Mouse (Mus musculus): ENCODE data around the gene Zdhhc18. TPM values are rescaled to one million over a fixed set of nuclear protein-coding genes. Genes with fewer than 3 reads are reported as not detected.
"Not testable (repeated sequence)": the region's sequence is repeated elsewhere in the genome, so short reads cannot be mapped to it uniquely, and the experiment has no call there.

Zdhhc18 gene
- polyA plus RNA-seq, 1 experiment from 2014 or later: 5.8 TPM

- Histone ChIP-seq H3K9me3 (ENCODE audit: low read length) (no peaks in the 10 kb centered on the region), H3K4me2 (replicated peaks; ENCODE audit: low read depth, low read length) (peak overlapping the region; percentile 66), H3K27ac (ENCODE audit: low read length) (peak overlapping the region; percentile 98), H3K27me3 (replicated peaks; ENCODE audit: insufficient read depth, low read length) (no peaks in the 10 kb centered on the region), H3K36me3 (ENCODE audit: insufficient read depth, low read length) (no peaks in the 10 kb centered on the region), H3K4me3 (ENCODE audit: low read depth, low read length) (peak overlapping the region; percentile 33), H3K4me1 (ENCODE audit: insufficient read depth, low read depth, low read length) (peaks cover 10% of the 10 kb centered on the region), H3K9ac (replicated peaks; ENCODE audit: low read depth) (peak overlapping the region; percentile 58)
- ATAC-seq (peak; percentile 71), DNase-seq (ENCODE audit: low spot score) (peak; percentile 89)
- 2% methylated on average over 15 of the region's 15 CpGs for WGBS
- TF ChIP-seq CTCF (IDR thresholded peaks at IDR 0.05) (no peak), EP300 (IDR thresholded peaks at IDR 0.05) (peak; percentile 27)
Measured at GRCm38 (mm10) chr4:133659497-133660192, 9.7 kb upstream of the Zdhhc18 start.

GRCm38 (mm10) chr4:133658729-133659128, 8.8 kb upstream of the Zdhhc18 start:
- 0 out of 2 replicates have a peak overlapping the region, but pooled peaks have one; percentile 13 for H3K9ac ChIP-seq (replicated peaks; ENCODE audit: low read depth)
- peak; percentile 45 for ATAC-seq
- WGBS: 35% methylated on average over 2 of the region's 2 CpGs
- H3K27me3 ChIP-seq (replicated peaks; ENCODE audit: insufficient read depth, low read length): no peaks in the 10 kb centered on the region
- DNase-seq (ENCODE audit: low spot score): peak; percentile 82
- H3K4me2 ChIP-seq (replicated peaks; ENCODE audit: low read depth, low read length): peak overlapping the region; percentile 66
- no peak overlapping the region for H3K4me3 ChIP-seq (ENCODE audit: low read depth, low read length)
- H3K9me3 ChIP-seq (ENCODE audit: low read length): no peaks in the 10 kb centered on the region
- TF ChIP-seq EP300 (IDR thresholded peaks at IDR 0.05) (no peak), CTCF (IDR thresholded peaks at IDR 0.05) (no peak)
- H3K36me3 ChIP-seq (ENCODE audit: insufficient read depth, low read length): no peaks in the 10 kb centered on the region
- H3K4me1 ChIP-seq (ENCODE audit: insufficient read depth, low read depth, low read length): peaks cover 10% of the 10 kb centered on the region
- H3K27ac ChIP-seq (ENCODE audit: low read length): peak overlapping the region; percentile 98

GRCm38 (mm10) chr4:133657829-133658458, 8.0 kb upstream of the Zdhhc18 start:
- Histone ChIP-seq H3K9ac (replicated peaks; ENCODE audit: low read depth) (no peak overlapping the region), H3K4me2 (replicated peaks; ENCODE audit: low read depth, low read length) (no peak overlapping the region), H3K27me3 (replicated peaks; ENCODE audit: insufficient read depth, low read length) (no peaks in the 10 kb centered on the region), H3K4me3 (ENCODE audit: low read depth, low read length) (no peak overlapping the region), H3K36me3 (ENCODE audit: insufficient read depth, low read length) (no peaks in the 10 kb centered on the region), H3K9me3 (ENCODE audit: low read length) (no peaks in the 10 kb centered on the region), H3K27ac (ENCODE audit: low read length) (peak overlapping the region; percentile 66), H3K4me1 (ENCODE audit: insufficient read depth, low read depth, low read length) (peaks cover 10% of the 10 kb centered on the region)
- no peak for ATAC-seq
- DNase-seq (ENCODE audit: low spot score): no peak
- TF ChIP-seq CTCF (IDR thresholded peaks at IDR 0.05): no peak
- no peak for TF ChIP-seq EP300 (IDR thresholded peaks at IDR 0.05)
- 39% methylated on average over 5 of the region's 5 CpGs for WGBS

GRCm38 (mm10) chr4:133656997-133657396, 7.0 kb upstream of the Zdhhc18 start:
- 19% methylated on average over 4 of the region's 4 CpGs for WGBS
- DNase-seq (ENCODE audit: low spot score): peak; percentile 61
- TF ChIP-seq EP300 (IDR thresholded peaks at IDR 0.05): no peak
- TF ChIP-seq CTCF (IDR thresholded peaks at IDR 0.05): no peak
- no peak overlapping the region for H3K9ac ChIP-seq (replicated peaks; ENCODE audit: low read depth)
- no peak overlapping the region for H3K27ac ChIP-seq (ENCODE audit: low read length)
- no peaks in the 10 kb centered on the region for H3K27me3 ChIP-seq (replicated peaks; ENCODE audit: insufficient read depth, low read length)
- H3K4me2 ChIP-seq (replicated peaks; ENCODE audit: low read depth, low read length): no peak overlapping the region
- peaks cover 10% of the 10 kb centered on the region for H3K4me1 ChIP-seq (ENCODE audit: insufficient read depth, low read depth, low read length)
- H3K4me3 ChIP-seq (ENCODE audit: low read depth, low read length): no peak overlapping the region
- ATAC-seq: no peak
- H3K36me3 ChIP-seq (ENCODE audit: insufficient read depth, low read length): no peaks in the 10 kb centered on the region
- H3K9me3 ChIP-seq (ENCODE audit: low read length): no peaks in the 10 kb centered on the region

GRCm38 (mm10) chr4:133656294-133656693, 6.3 kb upstream of the Zdhhc18 start:
- Histone ChIP-seq H3K36me3 (ENCODE audit: insufficient read depth, low read length) (no peaks in the 10 kb centered on the region), H3K9ac (replicated peaks; ENCODE audit: low read depth) (no peak overlapping the region), H3K9me3 (ENCODE audit: low read length) (no peaks in the 10 kb centered on the region), H3K4me3 (ENCODE audit: low read depth, low read length) (no peak overlapping the region), H3K27me3 (replicated peaks; ENCODE audit: insufficient read depth, low read length) (no peaks in the 10 kb centered on the region), H3K4me1 (ENCODE audit: insufficient read depth, low read depth, low read length) (peaks cover 9% of the 10 kb centered on the region), H3K27ac (ENCODE audit: low read length) (no peak overlapping the region), H3K4me2 (replicated peaks; ENCODE audit: low read depth, low read length) (no peak overlapping the region)
- WGBS: 47% methylated on average over 4 of the region's 4 CpGs
- ATAC-seq: no peak
- no peak for DNase-seq (ENCODE audit: low spot score)
- TF ChIP-seq EP300 (IDR thresholded peaks at IDR 0.05) (no peak), CTCF (IDR thresholded peaks at IDR 0.05) (no peak)

- not testable (repeated sequence) for H3K9me3 ChIP-seq (ENCODE audit: low read length); H3K4me3 ChIP-seq (ENCODE audit: low read depth, low read length); H3K36me3 ChIP-seq (ENCODE audit: insufficient read depth, low read length); H3K4me2 ChIP-seq (replicated peaks; ENCODE audit: low read depth, low read length); H3K4me1 ChIP-seq (ENCODE audit: insufficient read depth, low read depth, low read length); DNase-seq (ENCODE audit: low spot score); H3K9ac ChIP-seq (replicated peaks; ENCODE audit: low read depth); H3K27ac ChIP-seq (ENCODE audit: low read length); H3K27me3 ChIP-seq (replicated peaks; ENCODE audit: insufficient read depth, low read length); ATAC-seq
- TF ChIP-seq CTCF (IDR thresholded peaks at IDR 0.05): peak; percentile 12; the same call in 1 of the 2 replicates
- 94% methylated on average over 5 of the region's 5 CpGs for WGBS
Measured at GRCm38 (mm10) chr4:133654070-133654469, 4.1 kb upstream of the Zdhhc18 start.
